Mouse (Mus musculus): ENCODE measurements at regions not wholly inside any gene's neighbourhood (a gene's known extent, or its start where the extent isn't known, plus 50 kb on each side); places are given as distances from the start of the nearest gene placed in this dataset.

DNA sequence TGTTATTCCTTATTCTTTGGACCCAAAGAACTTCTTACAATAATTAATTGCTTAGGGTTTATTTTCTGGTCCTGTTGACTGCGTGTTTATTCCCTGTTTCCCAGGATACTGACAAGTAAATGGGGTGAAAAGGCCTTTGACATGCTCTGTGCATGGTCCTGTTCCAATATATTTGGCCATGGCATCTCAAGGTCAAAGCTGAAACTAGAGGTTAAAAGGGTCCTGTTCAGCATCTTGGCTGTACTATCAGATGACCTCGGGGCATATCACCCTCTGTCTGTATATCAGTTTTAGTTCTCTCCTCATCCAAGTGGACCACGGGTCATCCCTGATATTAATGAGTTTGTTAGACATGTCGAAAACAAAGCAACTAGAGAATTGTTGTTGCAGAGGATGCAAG lies 50.2 kb upstream of the Igfbp3 start:
- no peaks in the 10 kb centered on the region for H3K4me1 ChIP-seq (ENCODE audit: insufficient read depth)
- H3K27ac ChIP-seq (ENCODE audit: low read depth): no peak overlapping the region
- no peak for ATAC-seq (ENCODE audit: insufficient read depth)
- TF ChIP-seq CTCF (IDR thresholded peaks at IDR 0.05; ENCODE audit: low read depth): no peak
- no peak overlapping the region for H3K9ac ChIP-seq
- H3K4me2 ChIP-seq: no peak overlapping the region
- DNase-seq: no peak
- H3K27me3 ChIP-seq (ENCODE audit: insufficient read depth, low read length): no peaks in the 10 kb centered on the region
- 65% methylated on average over 4 of the region's 4 CpGs for WGBS
- no peaks in the 10 kb centered on the region for H3K9me3 ChIP-seq (ENCODE audit: low read depth, low read length)
- H3K4me3 ChIP-seq (ENCODE audit: low read depth, low read length): no peak overlapping the region
- H3K36me3 ChIP-seq (ENCODE audit: insufficient read depth): no peaks in the 10 kb centered on the region

Measured in lung, embryonic 14.5 days (tissue).